ENCODE assay signal across 7 mouse cellular contexts in the genomic region with DNA sequence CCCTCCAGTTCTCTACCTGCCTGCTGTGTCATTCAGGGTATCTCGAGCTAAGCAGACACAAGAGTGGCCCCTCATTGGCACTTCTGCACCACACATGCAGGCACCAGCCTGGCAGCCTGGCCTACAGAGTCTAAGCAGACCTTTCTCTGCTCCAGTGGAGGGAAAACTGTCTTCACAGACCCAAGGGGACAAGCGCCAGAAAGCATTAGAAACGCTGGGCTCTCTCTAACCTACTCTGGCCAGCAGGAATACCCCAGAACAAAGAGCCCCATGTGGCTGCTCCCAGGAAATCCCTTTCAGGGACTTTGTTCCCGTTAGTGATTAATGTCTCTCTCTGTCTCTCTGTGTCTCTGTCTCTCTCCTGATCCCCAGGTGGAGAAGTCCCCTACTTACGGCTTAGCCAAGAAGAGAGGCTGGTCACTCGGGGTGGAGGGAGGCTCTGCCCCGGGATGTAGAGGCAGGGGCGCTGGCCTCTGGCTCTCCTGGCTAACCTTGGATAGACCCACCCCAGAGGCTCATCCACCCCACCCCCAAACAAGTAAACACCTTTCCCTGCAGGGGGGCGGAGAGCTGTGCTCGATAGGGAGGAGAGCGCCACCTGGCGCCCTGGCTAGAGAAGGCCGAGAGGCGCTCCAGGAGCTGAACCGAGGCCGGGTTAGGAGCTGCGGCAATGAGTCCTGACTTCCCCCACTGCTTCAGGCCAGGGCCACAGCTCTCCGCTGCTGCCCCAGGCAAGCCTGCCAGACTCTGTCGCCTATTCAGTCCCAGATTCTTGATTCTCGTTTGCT. TPM values are rescaled to one million over a fixed set of nuclear protein-coding genes. Genes with fewer than 3 reads are reported as not detected.
DNase-seq lines count a peak whose midpoint lies in the region; ATAC-seq and TF ChIP-seq lines count a peak whose summit lies in the region.

No protein-coding gene starts in this region.

- 9% methylated on average over 20 of the region's 20 CpGs for WGBS in bone marrow, adult 2 months
- 5% methylated on average over 20 of the region's 20 CpGs for WGBS in embryonic facial prominence, embryonic 13.5 days
- 11% methylated on average over 20 of the region's 20 CpGs for WGBS in kidney, adult 2 months
- 6% methylated on average over 20 of the region's 20 CpGs for WGBS in limb, embryonic 10.5 days
- WGBS in midbrain, embryonic 14.5 days, result 1% methylated on average over 20 of the region's 20 CpGs

- peaks cover 3% of the 10 kb centered on the region; the same call in 1 of the 2 replicates for H3K9me3 ChIP-seq in embryonic facial prominence, embryonic 13.5 days
- no peaks in the 10 kb centered on the region for H3K9me3 ChIP-seq in limb, embryonic 10.5 days (replicated peaks)
- 0 out of 2 replicates have a peak, but pooled peaks cover 3% of the 10 kb centered on the region for H3K9me3 ChIP-seq in midbrain, embryonic 14.5 days (ENCODE audit: control insufficient read depth, low read length)

- no peaks in the 10 kb centered on the region for H3K4me1 ChIP-seq in bone marrow, adult 2 months (ENCODE audit: control insufficient read depth, insufficient read depth, low read length)
- H3K4me1 ChIP-seq in embryonic facial prominence, embryonic 13.5 days, result peaks cover 34% of the 10 kb centered on the region
- no peaks in the 10 kb centered on the region for H3K4me1 ChIP-seq in kidney, adult 2 months (ENCODE audit: control insufficient read depth, insufficient read depth, low read length)
- H3K4me1 ChIP-seq in limb, embryonic 10.5 days, result peaks cover 36% of the 10 kb centered on the region
- peaks cover 40% of the 10 kb centered on the region for H3K4me1 ChIP-seq in midbrain, embryonic 14.5 days (ENCODE audit: control insufficient read depth, insufficient read depth, low read length)

- TF ChIP-seq POLR2A in bone marrow, adult 2 months (IDR thresholded peaks at IDR 0.05; ENCODE audit: borderline replicate concordance, control insufficient read depth, low read depth, low read length), result no peak
- no peak for TF ChIP-seq POLR2A in kidney, adult 2 months (IDR thresholded peaks at IDR 0.05; ENCODE audit: low read depth, low read length)

- TF ChIP-seq CTCF in bone marrow, adult 2 months (IDR thresholded peaks at IDR 0.05; ENCODE audit: control insufficient read depth, insufficient read depth, low read length), result peak; percentile 68
- peak; percentile 71 for TF ChIP-seq CTCF in kidney, adult 2 months (conservative IDR thresholded peaks at IDR 0.05; ENCODE audit: insufficient read depth, insufficient read length, low read depth, low read length)

- H3K4me2 ChIP-seq in embryonic facial prominence, embryonic 13.5 days, result peak overlapping the region; percentile 49
- H3K4me2 ChIP-seq in midbrain, embryonic 14.5 days (ENCODE audit: low read length), result peak overlapping the region; percentile 60

- peaks cover 32% of the 10 kb centered on the region for H3K27me3 ChIP-seq in embryonic facial prominence, embryonic 13.5 days
- no peaks in the 10 kb centered on the region for H3K27me3 ChIP-seq in kidney, adult 2 months (replicated peaks; ENCODE audit: control insufficient read depth, insufficient read depth, low read length)
- H3K27me3 ChIP-seq in limb, embryonic 10.5 days (ENCODE audit: low read depth, poor library complexity, severe bottlenecking), result peaks cover 37% of the 10 kb centered on the region
- H3K27me3 ChIP-seq in midbrain, embryonic 14.5 days (ENCODE audit: control insufficient read depth, insufficient read depth, low read length), result no peaks in the 10 kb centered on the region

- ATAC-seq in embryonic facial prominence, embryonic 13.5 days (ENCODE audit: insufficient number of reproducible peaks, insufficient read depth, low FRiP score, low TSS enrichment, low read depth), result no peak
- ATAC-seq in midbrain, embryonic 14.5 days (ENCODE audit: low FRiP score, low TSS enrichment), result peak; percentile 31; the same call in 1 of the 2 replicates

- H3K9ac ChIP-seq in embryonic facial prominence, embryonic 13.5 days, result peak overlapping the region; percentile 3; the same call in 1 of the 2 replicates
- H3K9ac ChIP-seq in midbrain, embryonic 14.5 days (replicated peaks; ENCODE audit: low read length), result no peak overlapping the region; the same call in 1 of the 2 replicates

- H3K36me3 ChIP-seq in embryonic facial prominence, embryonic 13.5 days, result no peaks in the 10 kb centered on the region
- H3K36me3 ChIP-seq in kidney, adult 2 months (ENCODE audit: control insufficient read depth, insufficient read depth, low read length), result no peaks in the 10 kb centered on the region
- no peaks in the 10 kb centered on the region for H3K36me3 ChIP-seq in limb, embryonic 10.5 days
- no peaks in the 10 kb centered on the region for H3K36me3 ChIP-seq in midbrain, embryonic 14.5 days (ENCODE audit: control insufficient read depth, insufficient read depth, low read length)

- peak; percentile 41 for DNase-seq in heart, adult 8-10 months (ENCODE audit: low spot score)
- peak; percentile 69 for DNase-seq in kidney, adult 2 months
- DNase-seq in limb, embryonic 10.5 days (ENCODE audit: low spot score), result peak; percentile 87
- DNase-seq in midbrain, embryonic 14.5 days, result peak; percentile 94
- DNase-seq in spleen, postnatal 36 days (ENCODE audit: low spot score in 2 of 2), result peak; percentile 9 to 13

- H3K4me3 ChIP-seq in bone marrow, adult 2 months (replicated peaks; ENCODE audit: control insufficient read depth, low read depth, low read length), result no peak overlapping the region
- H3K4me3 ChIP-seq in embryonic facial prominence, embryonic 13.5 days, result peak overlapping the region; percentile 20
- no peak overlapping the region for H3K4me3 ChIP-seq in kidney, adult 2 months (ENCODE audit: insufficient read depth, low read depth, low read length)
- peak overlapping the region; percentile 27 for H3K4me3 ChIP-seq in limb, embryonic 10.5 days
- 0 out of 2 replicates have a peak overlapping the region, but pooled peaks have one; percentile 2 for H3K4me3 ChIP-seq in midbrain, embryonic 14.5 days (replicated peaks; ENCODE audit: low read depth, low read length)

- no peak overlapping the region for H3K27ac ChIP-seq in bone marrow, adult 2 months (ENCODE audit: control insufficient read depth, insufficient read depth, low read depth, low read length, poor library complexity)
- H3K27ac ChIP-seq in embryonic facial prominence, embryonic 13.5 days, result no peak overlapping the region
- no peak overlapping the region for H3K27ac ChIP-seq in kidney, adult 2 months (ENCODE audit: insufficient read depth, low read depth, low read length)
- no peak overlapping the region for H3K27ac ChIP-seq in limb, embryonic 10.5 days
- peak overlapping the region; percentile 97 for H3K27ac ChIP-seq in midbrain, embryonic 14.5 days (replicated peaks; ENCODE audit: low read depth, low read length)

RNA-seq across cellular contexts. Expression of a gene that starts 49.9 kb away (rescaled TPM):
- not detected in 2 replicates for polyA plus RNA-seq in bone marrow, adult 2 months (2011; ENCODE audit: insufficient read depth, insufficient read length, low replicate concordance, missing spikeins)
- polyA plus RNA-seq in embryonic facial prominence, embryonic 13.5 days (2015; fragmentation: Nextera tagmentation; extraction: Ambion mirVana), result not detected in 2 replicates
- under 1 TPM in 2 of 4 experiments, not detected in 2; 0.37 to 0.44 TPM for total RNA-seq in heart, adult 8-10 months (2022)
- polyA plus RNA-seq in kidney, adult 2 months (2012; rRNA removed), result not detected in 2 replicates
- polyA plus RNA-seq in limb, embryonic 10.5 days (2016; fragmentation: Nextera tagmentation; extraction: Ambion mirVana), result not detected in 2 replicates
- 0.50 TPM in 1 of 2 replicates, not detected in the other for polyA plus RNA-seq in midbrain, embryonic 14.5 days (2014; fragmentation: Nextera tagmentation; extraction: Ambion mirVana)

Comparison
In these comparisons a context has a peak if more than half of its experiments do, and no peak if none do; other contexts are left out.
1. H3K4me3 ChIP-seq: peak in embryonic facial prominence, embryonic 13.5 days (single experiment), limb, embryonic 10.5 days (single experiment) and midbrain, embryonic 14.5 days (single experiment); none in bone marrow, adult 2 months (single experiment) and kidney, adult 2 months (single experiment).
2. DNase-seq: peak in every context shown above with its lines; median percentile 94 in midbrain, embryonic 14.5 days; 87 in limb, embryonic 10.5 days; 69 in kidney, adult 2 months; 41 in heart, adult 8-10 months; 11 in spleen, postnatal 36 days.